Mouse (Mus musculus) midbrain, embryonic 16.5 days (tissue): ENCODE results near the gene Prss8. TPM values are rescaled to one million over a fixed set of nuclear protein-coding genes. Genes with fewer than 3 reads are reported as not detected.
A peak's percentile ranks its signal among the peaks of the same experiment; 100 is the strongest.

Experiments used
- ATAC-seq: fragments of 200-750 bp; cut with Nextera tagmentation; 2 replicates; pipeline ENCODE4 v1.8.0; 2017; ENCODE audit warnings: moderate TSS enrichment
- H3K27ac ChIP-seq: fragments of 300-500 bp; sonication (generic); 2 replicates; pipeline ENCODE4 v1.5.1; 2014; ENCODE audit warnings: mild to moderate bottlenecking, low read length, mixed read lengths
- H3K27me3 ChIP-seq: fragments of 300-500 bp; sonication (generic); 2 replicates; pipeline ENCODE4 v1.6.1; 2014; ENCODE audit warnings: low read depth, low read length, mixed read lengths; ENCODE audit not compliant: control insufficient read depth, insufficient read depth
- H3K36me3 ChIP-seq: fragments of 300-500 bp; sonication (generic); 2 replicates; pipeline ENCODE4 v1.6.1; 2014; ENCODE audit warnings: mild to moderate bottlenecking, low read length, moderate library complexity, mixed read lengths; ENCODE audit not compliant: control insufficient read depth, insufficient read depth
- H3K4me1 ChIP-seq: fragments of 300-500 bp; sonication (generic); 2 replicates; pipeline ENCODE4 v1.6.1; 2014; ENCODE audit warnings: mild to moderate bottlenecking, low read length, mixed read lengths; ENCODE audit not compliant: control insufficient read depth, insufficient read depth
- H3K4me2 ChIP-seq: fragments of 300-500 bp; sonication (generic); 2 replicates; pipeline ENCODE4 v1.6.1; 2014; ENCODE audit warnings: mild to moderate bottlenecking, low read length, mixed read lengths
- H3K4me3 ChIP-seq: fragments of 300-500 bp; sonication (generic); 2 replicates; pipeline ENCODE4 v1.5.1; 2014; ENCODE audit warnings: low read depth, mild to moderate bottlenecking, low read length, moderate library complexity, mixed read lengths
- H3K9ac ChIP-seq: fragments of 300-500 bp; sonication (generic); 2 replicates; pipeline ENCODE4 v1.6.1; 2014; ENCODE audit warnings: low read depth, low read length, mixed read lengths
- H3K9me3 ChIP-seq: fragments of 300-500 bp; sonication (generic); replicated peaks from 2 replicates; pipeline ENCODE4 v1.6.1; 2014; ENCODE audit warnings: mild to moderate bottlenecking, low read length, mixed read lengths; ENCODE audit not compliant: control insufficient read depth, poor library complexity, severe bottlenecking
- WGBS: fragments of 180-500 bp; shearing (Covaris S2); extraction: QIAGEN DNeasy Blood & Tissue Kit; methylation state at CpG from one replicate; pipeline ENCODE4 v1.1.7; 2014; 5-methylcytosine and 5-hydroxymethylcytosine counted together
- polyA plus RNA-seq: library from polyadenylated mRNA; unstranded; fragments of >200 nt; fragmentation: Nextera tagmentation; extraction: Ambion mirVana; gene quantifications from 2 replicates; pipeline ENCODE4 v1.2.1, GENCODE M21; 2015

Gene Prss8
- 0.20 and 0.27 TPM in 2 replicates for polyA plus RNA-seq

GRCm38 (mm10) chr7:127929923-127930322, at the start of gene Prss8:
Gene Prss8 (minus strand): TSS chr7:127930104.
- 15% methylated on average over 6 of the region's 6 CpGs for WGBS
- Histone ChIP-seq H3K9me3 (no peaks in the 10 kb centered on the region), H3K27ac (no peak within 1 kb of the TSS), H3K9ac (no peak within 1 kb of the TSS), H3K4me2 (no peak within 1 kb of the TSS), H3K36me3 (peaks cover 6% of the 10 kb centered on the region; the same call in 1 of the 2 replicates), H3K4me1 (peaks cover 5% of the 10 kb centered on the region), H3K4me3 (no peak within 1 kb of the TSS), H3K27me3 (peaks cover 26% of the 10 kb centered on the region)
- no peak for ATAC-seq

DNA sequence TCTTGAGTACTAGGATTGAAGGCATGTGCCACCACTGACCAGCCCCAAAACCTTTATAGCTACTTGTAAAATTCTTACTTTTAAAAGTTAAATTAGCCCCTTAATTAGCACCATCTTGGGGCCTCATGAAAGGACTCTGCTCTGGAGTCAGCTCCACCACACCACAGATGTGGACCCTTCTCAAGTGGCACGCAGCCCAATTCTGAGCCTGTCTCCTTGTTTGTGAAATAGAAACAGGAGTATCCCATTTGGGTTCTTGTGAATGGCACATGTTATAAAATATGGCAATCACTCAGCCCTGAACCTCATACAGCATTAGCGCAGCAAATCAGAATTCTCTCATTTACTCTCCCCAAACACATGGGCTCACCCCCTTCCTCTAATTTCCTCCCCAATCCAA, 49.0 kb upstream of the Prss8 start:
- no peak for ATAC-seq
- peaks cover 73% of the 10 kb centered on the region for H3K36me3 ChIP-seq
- H3K9me3 ChIP-seq, result no peaks in the 10 kb centered on the region
- no peak overlapping the region for H3K4me3 ChIP-seq
- no peaks in the 10 kb centered on the region for H3K4me1 ChIP-seq
- 99% methylated on average over 2 of the region's 2 CpGs for WGBS
- H3K27me3 ChIP-seq, result no peaks in the 10 kb centered on the region
- no peak overlapping the region for H3K4me2 ChIP-seq
- no peak overlapping the region for H3K9ac ChIP-seq
- no peak overlapping the region for H3K27ac ChIP-seq

DNA sequence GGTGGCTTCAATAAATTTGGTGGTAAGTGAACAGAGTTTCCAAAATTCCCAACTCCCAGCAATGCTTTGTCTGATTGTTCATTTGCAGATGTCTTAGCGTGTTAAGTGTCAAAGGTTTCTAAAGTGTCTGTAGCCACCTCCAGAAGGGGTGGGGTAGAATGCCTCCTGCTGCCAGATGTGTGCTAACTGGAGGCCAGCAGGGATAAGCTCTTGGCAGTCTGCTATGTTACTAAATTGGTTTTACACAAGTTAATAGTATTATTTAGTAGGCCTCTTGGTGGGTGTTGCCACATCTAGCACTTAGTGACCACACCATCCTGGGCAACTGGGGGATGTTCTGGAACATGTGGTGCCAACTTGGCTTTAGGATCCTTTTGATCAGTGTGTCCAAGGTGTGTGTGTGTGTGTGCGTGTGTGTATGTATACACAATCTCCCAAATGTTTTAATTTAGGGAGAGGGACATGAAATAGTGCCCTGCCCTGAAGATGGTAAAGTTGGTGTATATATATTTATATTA, 44.6 kb upstream of the Prss8 start:
- Histone ChIP-seq H3K36me3 (peaks cover 59% of the 10 kb centered on the region), H3K9ac (no peak overlapping the region), H3K4me3 (no peak overlapping the region), H3K9me3 (no peaks in the 10 kb centered on the region), H3K4me2 (no peak overlapping the region), H3K4me1 (peaks cover 8% of the 10 kb centered on the region), H3K27me3 (no peaks in the 10 kb centered on the region), H3K27ac (no peak overlapping the region)
- ATAC-seq, result no peak
- WGBS, result 95% methylated on average over 2 of the region's 2 CpGs

DNA sequence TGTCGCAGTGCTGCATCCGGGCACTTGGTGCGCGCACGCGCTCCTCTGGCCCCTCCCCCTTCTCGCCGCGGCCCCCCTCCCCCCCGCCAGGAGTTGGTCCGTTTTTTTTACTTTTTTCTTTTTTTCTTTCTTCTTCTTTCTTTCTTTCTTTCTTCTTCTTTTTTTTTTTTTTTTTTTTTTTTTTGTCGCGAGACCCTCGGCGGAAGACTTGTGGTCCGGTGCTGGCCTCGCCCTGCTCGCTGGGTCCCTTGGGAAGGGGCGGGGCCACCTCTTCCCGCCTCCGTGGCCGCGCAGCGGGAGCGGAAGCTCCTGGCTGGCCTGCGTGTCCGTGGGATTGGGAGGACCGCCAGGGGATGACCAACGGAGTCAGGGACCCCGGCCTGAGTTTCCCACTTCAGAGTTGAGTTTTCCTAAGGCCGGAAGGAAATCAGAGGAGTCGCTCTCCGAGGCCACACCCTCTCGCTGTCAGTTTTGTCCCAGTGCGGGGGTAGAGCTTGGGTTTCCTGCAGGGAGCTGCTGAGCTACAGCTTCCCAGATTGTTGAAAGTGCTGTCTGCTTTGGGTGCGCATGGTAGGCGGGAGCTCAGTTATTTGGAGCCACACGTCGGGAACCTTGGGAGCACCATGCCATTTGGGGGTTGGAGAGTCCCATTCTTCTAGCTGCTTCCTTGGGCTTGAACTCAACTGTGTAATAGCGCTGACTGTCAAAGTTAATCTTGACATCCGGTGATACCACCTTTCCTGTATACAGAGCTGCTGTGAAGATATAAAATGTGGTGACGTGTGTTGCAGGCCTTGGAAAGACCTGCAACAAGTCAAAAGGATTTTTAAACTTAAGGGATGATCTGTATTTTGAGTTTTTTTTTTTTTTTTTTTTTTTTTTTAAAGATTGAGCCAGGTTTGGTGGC, 38.3 kb upstream of the Prss8 start:
- Histone ChIP-seq H3K9me3 (no peaks in the 10 kb centered on the region), H3K4me1 (peaks cover 27% of the 10 kb centered on the region), H3K27ac (peak overlapping the region; percentile 99), H3K27me3 (no peaks in the 10 kb centered on the region), H3K4me3 (peak overlapping the region; percentile 95), H3K4me2 (peak overlapping the region; percentile 96), H3K9ac (peak overlapping the region; percentile 98), H3K36me3 (peaks cover 21% of the 10 kb centered on the region)
- ATAC-seq, result peak; percentile 50; the same call in 1 of the 2 replicates
- under 1% methylated on average over 38 of the region's 42 CpGs for WGBS

DNA sequence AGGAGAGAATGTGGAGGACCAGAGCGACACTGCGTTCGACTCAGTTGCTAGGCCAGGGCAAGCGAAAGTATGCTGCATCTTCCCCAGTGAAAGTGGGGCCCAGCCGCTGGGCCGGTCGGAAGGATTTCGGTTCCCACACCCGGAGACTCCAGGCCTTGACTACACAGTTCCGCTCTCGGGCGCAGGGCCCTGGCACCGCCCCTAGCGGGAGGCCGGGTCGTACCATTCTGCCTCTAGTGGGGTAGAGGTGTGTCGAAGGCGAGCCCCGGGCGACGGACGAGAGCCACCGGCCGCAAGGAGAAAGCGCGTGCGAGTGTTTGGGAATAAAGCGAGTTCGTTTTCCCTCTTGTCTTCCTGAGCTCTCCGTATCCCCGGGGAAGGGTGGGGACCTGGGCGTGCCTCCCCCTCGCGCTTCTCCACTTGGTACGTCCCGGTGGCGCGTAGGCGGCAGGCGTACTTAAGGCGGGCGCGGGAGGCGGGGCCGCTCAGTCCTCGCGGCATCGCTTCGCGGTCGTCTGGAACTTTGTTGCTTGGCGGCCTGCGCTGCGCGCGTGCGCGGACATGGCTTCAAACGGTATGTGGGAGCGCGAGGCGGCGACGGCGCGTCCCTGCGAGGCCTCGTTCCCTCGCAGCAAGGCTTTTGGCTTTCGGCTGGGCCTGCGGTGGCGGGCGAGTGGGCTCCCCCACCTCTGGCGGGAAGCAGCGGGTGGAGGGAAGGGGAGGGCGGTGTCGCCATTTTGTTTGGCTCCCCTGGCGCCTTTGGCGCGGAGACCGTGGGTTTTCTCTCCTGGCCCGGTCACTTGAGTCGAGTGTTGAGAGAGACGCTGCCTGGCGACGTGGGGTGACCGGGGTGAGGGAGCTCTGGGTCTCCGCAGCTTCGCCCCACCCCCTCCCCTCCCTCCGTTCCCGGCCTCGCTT, 37.4 kb upstream of the Prss8 start, which contains the start of gene Fus:
Gene Fus, plus strand, starts transcription at position 454 of the 918 bp plus-strand sequence.
- H3K4me2 ChIP-seq, result peak within 1 kb of the TSS; percentile 96
- peak; percentile 96 for ATAC-seq
- H3K4me3 ChIP-seq, result peak within 1 kb of the TSS; percentile 95
- H3K36me3 ChIP-seq, result peaks cover 13% of the 10 kb centered on the region
- peak within 1 kb of the TSS; percentile 98 for H3K9ac ChIP-seq
- peaks cover 27% of the 10 kb centered on the region for H3K4me1 ChIP-seq
- under 1% methylated on average over 89 of the region's 92 CpGs for WGBS
- H3K9me3 ChIP-seq, result no peaks in the 10 kb centered on the region
- H3K27me3 ChIP-seq, result no peaks in the 10 kb centered on the region
- H3K27ac ChIP-seq, result peak within 1 kb of the TSS; percentile 99

DNA sequence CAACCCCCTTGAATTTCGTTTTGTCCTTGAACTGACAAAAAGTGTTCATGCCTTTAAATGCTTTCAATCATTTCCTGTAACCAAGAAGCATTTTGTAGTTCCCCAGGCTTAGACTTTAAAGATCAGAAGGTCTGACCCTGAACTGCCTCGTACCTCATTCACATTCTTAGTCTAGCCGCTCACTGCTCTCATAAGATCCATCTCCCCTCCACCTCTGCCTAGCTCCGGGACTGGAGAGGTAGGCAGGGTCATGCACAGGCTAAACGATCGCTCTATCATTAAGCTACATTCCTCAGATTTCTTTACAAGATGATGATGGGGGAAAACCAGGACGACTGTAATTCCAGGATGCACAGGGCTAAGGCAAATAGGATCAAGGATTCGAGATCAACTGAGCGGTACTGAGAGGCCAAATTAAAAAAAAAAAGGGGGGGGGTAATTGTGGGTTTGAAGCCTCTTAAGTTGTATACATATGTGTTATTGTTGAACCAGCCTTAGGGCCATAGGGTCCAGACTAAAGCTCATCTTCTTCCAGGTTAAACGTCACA, 36.5 kb upstream of the Prss8 start:
- H3K4me1 ChIP-seq, result peaks cover 27% of the 10 kb centered on the region

DNA sequence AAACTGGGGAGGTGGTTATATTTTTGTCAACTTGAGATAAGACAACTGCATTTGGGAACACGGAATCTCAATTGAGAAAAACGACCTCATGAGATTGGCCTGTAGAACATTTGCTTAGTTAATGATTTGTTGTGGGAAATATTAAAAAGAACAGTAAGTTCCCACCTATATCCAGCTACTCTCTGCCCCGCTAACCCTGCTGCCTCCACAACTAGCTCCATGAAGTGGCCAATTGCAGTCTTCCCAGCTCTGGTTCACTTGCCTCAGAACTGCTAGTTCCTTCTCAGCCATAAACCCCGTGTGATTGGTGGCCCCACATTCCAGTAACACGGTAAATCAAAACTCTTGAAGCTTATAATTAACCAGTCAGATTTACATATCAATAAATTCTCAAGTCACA, 29.5 kb upstream of the Prss8 start:
- no peak for ATAC-seq

More for the DNA sequence above, 36.5 kb upstream of the Prss8 start:
- 9% methylated on average over 10 of the region's 10 CpGs for WGBS
- peak; percentile 25; the same call in 1 of the 2 replicates for ATAC-seq
- Histone ChIP-seq H3K27ac (peak overlapping the region; percentile 99), H3K4me3 (peak overlapping the region; percentile 95), H3K9ac (peak overlapping the region; percentile 98), H3K9me3 (no peaks in the 10 kb centered on the region), H3K36me3 (peaks cover 10% of the 10 kb centered on the region), H3K27me3 (no peaks in the 10 kb centered on the region), H3K4me2 (peak overlapping the region; percentile 64)

GRCm38 (mm10) chr7:127952864-127953581, 23.1 kb upstream of the Prss8 start:
- no peak overlapping the region for H3K27ac ChIP-seq
- no peaks in the 10 kb centered on the region for H3K4me1 ChIP-seq
- H3K9ac ChIP-seq, result no peak overlapping the region
- H3K27me3 ChIP-seq, result no peaks in the 10 kb centered on the region; the same call in 1 of the 2 replicates
- H3K36me3 ChIP-seq, result no peaks in the 10 kb centered on the region
- 52% methylated on average over 13 of the region's 13 CpGs for WGBS
- no peaks in the 10 kb centered on the region for H3K9me3 ChIP-seq
- H3K4me3 ChIP-seq, result no peak overlapping the region
- ATAC-seq, result no peak
- no peak overlapping the region for H3K4me2 ChIP-seq

More for the DNA sequence above, 29.5 kb upstream of the Prss8 start:
- no peak overlapping the region for H3K4me2 ChIP-seq
- H3K4me3 ChIP-seq, result no peak overlapping the region
- no peaks in the 10 kb centered on the region for H3K4me1 ChIP-seq
- H3K9me3 ChIP-seq, result no peaks in the 10 kb centered on the region
- no peaks in the 10 kb centered on the region for H3K36me3 ChIP-seq
- H3K27ac ChIP-seq, result no peak overlapping the region
- no peaks in the 10 kb centered on the region; the same call in 1 of the 2 replicates for H3K27me3 ChIP-seq
- H3K9ac ChIP-seq, result no peak overlapping the region
- WGBS, result 73% methylated on average over 5 of the region's 5 CpGs
